Mouse (Mus musculus) liver, embryonic 16.5 days (tissue): ENCODE data around the gene Cdk14. TPM values are rescaled to one million over a fixed set of nuclear protein-coding genes. Genes with fewer than 3 reads are reported as not detected.

Experiments
- ATAC-seq: fragments of 200-750 bp; cut with Nextera tagmentation; 2 replicates; pipeline ENCODE4 v1.8.0; 2017; ENCODE audit warnings: low read depth, mild to moderate bottlenecking, moderate number of reproducible peaks, moderate library complexity
- H3K27ac ChIP-seq: fragments of 300-500 bp; sonication (generic); 2 replicates; pipeline ENCODE4 v1.5.1; 2014; ENCODE audit warnings: mild to moderate bottlenecking, low read length
- H3K27me3 ChIP-seq: fragments of 300-500 bp; sonication (generic); 2 replicates; pipeline ENCODE4 v1.6.1; 2014; ENCODE audit warnings: low read depth, low read length, mixed read lengths; ENCODE audit not compliant: control insufficient read depth, insufficient read depth
- H3K36me3 ChIP-seq: fragments of 300-500 bp; sonication (generic); 2 replicates; pipeline ENCODE4 v1.6.1; 2014; ENCODE audit warnings: mild to moderate bottlenecking; ENCODE audit not compliant: control insufficient read depth, insufficient read depth
- H3K4me1 ChIP-seq: fragments of 300-500 bp; sonication (generic); 2 replicates; pipeline ENCODE4 v1.6.1; 2014; ENCODE audit warnings: low read depth, low read length, mixed read lengths; ENCODE audit not compliant: control insufficient read depth
- H3K4me2 ChIP-seq: fragments of 300-500 bp; sonication (generic); 2 replicates; pipeline ENCODE4 v1.6.1; 2014; ENCODE audit warnings: low read depth, low read length, mixed read lengths
- H3K4me3 ChIP-seq: fragments of 300-500 bp; sonication (generic); 2 replicates; pipeline ENCODE4 v1.5.1; 2014; ENCODE audit warnings: low read depth, mild to moderate bottlenecking, low read length
- H3K9ac ChIP-seq: fragments of 300-500 bp; sonication (generic); 2 replicates; pipeline ENCODE4 v1.6.1; 2014; ENCODE audit warnings: low read depth, low read length
- H3K9me3 ChIP-seq: fragments of 300-500 bp; sonication (generic); replicated peaks from 2 replicates; pipeline ENCODE4 v1.6.1; 2016; ENCODE audit warnings: low read length; ENCODE audit not compliant: control insufficient read depth
- WGBS: fragments of 180-500 bp; shearing (Covaris S2); extraction: QIAGEN DNeasy Blood & Tissue Kit; methylation state at CpG from one replicate; pipeline ENCODE4 v1.1.7; 2014; ENCODE audit not compliant: insufficient replicate concordance; 5-methylcytosine and 5-hydroxymethylcytosine counted together
- polyA plus RNA-seq: library from polyadenylated mRNA; unstranded; fragments of >200 nt; fragmentation: Nextera tagmentation; extraction: Ambion mirVana; gene quantifications from 2 replicates; pipeline ENCODE4 v1.2.1, GENCODE M21; 2015

The Cdk14 gene
- polyA plus RNA-seq, 1 experiment from 2014 or later = 1.1 TPM

DNA sequence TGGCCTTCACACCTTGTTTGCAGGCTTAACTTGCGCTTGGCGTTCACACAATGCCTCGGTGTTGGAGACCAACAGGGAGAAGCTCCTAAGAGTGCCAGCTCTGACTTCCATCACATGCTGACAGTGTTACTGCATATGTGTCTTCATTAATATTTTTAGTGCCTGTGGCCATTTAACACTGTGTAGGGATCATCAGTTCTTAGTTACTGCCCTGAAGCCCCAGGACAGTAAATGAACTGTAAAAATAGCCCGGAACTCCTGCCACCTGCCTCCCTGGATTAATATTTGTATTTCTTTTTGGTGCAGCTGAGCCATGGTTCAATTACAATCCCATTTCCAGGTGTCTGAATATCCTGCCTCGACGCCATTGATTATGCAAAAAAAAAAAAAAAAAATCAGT lies 387.3 kb downstream of the Cdk14 start:
- no peak overlapping the region for H3K27ac ChIP-seq
- 73% methylated on average over 6 of the region's 6 CpGs for WGBS
- H3K36me3 ChIP-seq = no peaks in the 10 kb centered on the region
- no peak overlapping the region for H3K4me3 ChIP-seq
- H3K4me1 ChIP-seq = no peaks in the 10 kb centered on the region
- no peaks in the 10 kb centered on the region for H3K27me3 ChIP-seq
- H3K9ac ChIP-seq = no peak overlapping the region
- H3K4me2 ChIP-seq = no peak overlapping the region
- H3K9me3 ChIP-seq = no peaks in the 10 kb centered on the region
- no peak for ATAC-seq

DNA sequence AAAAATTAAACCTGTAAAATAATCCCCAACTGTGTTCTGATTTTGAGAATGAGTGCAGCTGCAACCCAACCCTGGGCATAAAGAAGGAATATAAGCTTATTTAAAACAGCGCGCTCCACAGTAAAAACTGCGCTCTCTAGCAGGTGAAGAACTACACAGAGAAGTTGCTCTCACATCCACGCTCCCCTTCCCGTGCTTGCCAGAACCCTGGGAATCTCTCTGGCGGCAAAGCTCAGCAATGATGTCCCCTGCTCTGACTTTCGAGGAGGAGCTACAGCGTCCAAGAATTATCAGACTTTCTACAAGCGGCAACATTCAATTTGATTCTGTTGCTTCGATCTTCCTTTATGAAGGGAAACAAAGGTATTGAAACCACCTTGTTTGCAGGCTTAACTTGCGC lies 387.7 kb downstream of the Cdk14 start:
- Histone ChIP-seq H3K36me3 (no peaks in the 10 kb centered on the region), H3K4me1 (no peaks in the 10 kb centered on the region)
- 66% methylated on average over 11 of the region's 11 CpGs for WGBS

DNA sequence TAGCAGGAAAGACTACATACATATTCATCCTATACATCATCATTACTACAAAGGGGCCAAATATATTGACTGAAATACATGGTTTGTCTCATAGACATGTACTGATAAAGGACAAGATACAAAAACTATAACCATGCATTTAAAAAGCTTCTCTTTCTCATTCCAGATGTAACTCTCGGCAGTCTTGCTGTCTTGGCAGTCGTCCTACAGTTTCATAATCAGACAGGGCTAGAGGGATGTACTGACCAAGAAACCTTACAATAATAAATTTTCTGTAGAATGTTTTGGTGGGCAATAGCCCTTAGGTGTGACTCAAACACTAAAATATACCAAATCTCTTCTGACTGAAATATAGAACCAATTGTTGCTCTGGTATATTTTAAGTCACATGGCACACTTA lies 389.7 kb downstream of the Cdk14 start:
- Histone ChIP-seq H3K27me3 (no peaks in the 10 kb centered on the region), H3K9me3 (no peaks in the 10 kb centered on the region), H3K27ac (no peak overlapping the region), H3K4me2 (no peak overlapping the region), H3K36me3 (no peaks in the 10 kb centered on the region), H3K4me3 (no peak overlapping the region), H3K9ac (no peak overlapping the region), H3K4me1 (no peaks in the 10 kb centered on the region)
- 47% methylated on average over 2 of the region's 2 CpGs for WGBS
- no peak for ATAC-seq

More for the DNA sequence above, 387.7 kb downstream of the Cdk14 start:
- ATAC-seq = no peak
- Histone ChIP-seq H3K9ac (no peak overlapping the region), H3K4me3 (no peak overlapping the region), H3K27ac (no peak overlapping the region), H3K4me2 (no peak overlapping the region), H3K27me3 (no peaks in the 10 kb centered on the region), H3K9me3 (no peaks in the 10 kb centered on the region)

DNA sequence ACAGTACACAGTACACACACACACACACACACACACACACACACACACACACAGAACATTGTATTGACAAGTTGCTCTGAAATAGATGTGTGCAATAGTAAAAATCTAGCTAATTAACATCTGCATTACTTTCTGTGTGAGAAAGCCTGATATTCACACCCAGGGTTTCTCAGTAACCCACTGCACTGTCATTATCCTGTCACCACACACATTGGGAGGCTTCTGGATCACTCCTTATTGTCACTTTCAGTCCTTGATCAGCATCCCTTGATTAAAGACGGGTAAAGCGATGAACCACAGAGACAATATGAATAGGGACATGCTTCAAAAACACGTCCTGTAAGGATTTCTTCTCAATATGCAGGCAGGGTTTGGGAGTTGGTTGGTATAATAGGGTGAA lies 401.2 kb downstream of the Cdk14 start:
- H3K27ac ChIP-seq = no peak overlapping the region
- H3K36me3 ChIP-seq = no peaks in the 10 kb centered on the region
- H3K27me3 ChIP-seq = no peaks in the 10 kb centered on the region
- WGBS = 67% methylated on average over 3 of the region's 3 CpGs
- no peaks in the 10 kb centered on the region for H3K4me1 ChIP-seq
- ATAC-seq = no peak
- H3K9me3 ChIP-seq = no peaks in the 10 kb centered on the region
- no peak overlapping the region for H3K9ac ChIP-seq
- H3K4me3 ChIP-seq = no peak overlapping the region
- H3K4me2 ChIP-seq = no peak overlapping the region

DNA sequence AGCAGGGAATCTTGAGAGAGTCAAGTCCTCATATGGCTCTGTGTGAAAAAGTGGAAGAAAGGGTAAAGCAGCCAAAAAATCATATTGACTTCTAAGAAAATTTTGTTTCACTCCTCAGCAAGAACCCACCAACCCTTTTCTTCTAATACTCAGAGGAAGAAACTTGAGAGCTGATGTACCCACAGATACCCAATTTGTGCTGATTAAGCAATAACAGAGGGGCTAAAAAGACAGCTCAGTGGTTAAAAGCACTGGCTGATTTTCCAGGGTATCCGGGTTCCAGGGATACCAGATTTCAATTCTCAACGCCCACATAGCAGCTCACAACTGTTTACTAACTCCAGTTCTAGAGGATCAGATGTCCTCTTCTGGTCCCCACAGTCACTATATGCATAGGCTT lies 401.9 kb downstream of the Cdk14 start:
- no peak overlapping the region for H3K4me3 ChIP-seq
- no peak for ATAC-seq
- H3K9me3 ChIP-seq = no peaks in the 10 kb centered on the region
- no peak overlapping the region for H3K9ac ChIP-seq
- 39% methylated on average over 2 of the region's 2 CpGs for WGBS
- no peaks in the 10 kb centered on the region for H3K36me3 ChIP-seq
- no peak overlapping the region for H3K4me2 ChIP-seq
- H3K27ac ChIP-seq = no peak overlapping the region
- no peaks in the 10 kb centered on the region for H3K4me1 ChIP-seq
- H3K27me3 ChIP-seq = no peaks in the 10 kb centered on the region

DNA sequence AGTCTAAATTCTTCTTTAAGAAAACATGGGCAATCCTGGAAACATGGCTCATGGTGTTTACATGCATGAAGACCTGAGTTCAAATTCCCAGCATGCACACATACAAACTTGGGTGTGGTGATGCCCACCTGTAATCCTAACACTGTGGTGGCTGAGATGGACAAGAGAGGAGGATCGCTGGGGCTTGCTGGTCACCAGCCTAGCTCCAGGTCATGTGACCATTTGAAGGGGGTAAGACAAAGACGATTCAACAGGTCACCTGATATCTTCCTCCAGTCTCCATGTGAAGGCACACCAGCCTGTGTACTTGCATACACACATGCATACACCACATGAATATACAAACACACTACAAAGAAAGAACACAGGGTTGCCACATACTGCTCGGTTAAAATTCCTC lies 406.3 kb downstream of the Cdk14 start:
- Histone ChIP-seq H3K4me1 (no peaks in the 10 kb centered on the region), H3K4me3 (no peak overlapping the region), H3K9ac (no peak overlapping the region), H3K9me3 (no peaks in the 10 kb centered on the region), H3K27me3 (no peaks in the 10 kb centered on the region), H3K36me3 (no peaks in the 10 kb centered on the region), H3K4me2 (no peak overlapping the region), H3K27ac (no peak overlapping the region)
- ATAC-seq = no peak
- 69% methylated on average over 3 of the region's 3 CpGs for WGBS

DNA sequence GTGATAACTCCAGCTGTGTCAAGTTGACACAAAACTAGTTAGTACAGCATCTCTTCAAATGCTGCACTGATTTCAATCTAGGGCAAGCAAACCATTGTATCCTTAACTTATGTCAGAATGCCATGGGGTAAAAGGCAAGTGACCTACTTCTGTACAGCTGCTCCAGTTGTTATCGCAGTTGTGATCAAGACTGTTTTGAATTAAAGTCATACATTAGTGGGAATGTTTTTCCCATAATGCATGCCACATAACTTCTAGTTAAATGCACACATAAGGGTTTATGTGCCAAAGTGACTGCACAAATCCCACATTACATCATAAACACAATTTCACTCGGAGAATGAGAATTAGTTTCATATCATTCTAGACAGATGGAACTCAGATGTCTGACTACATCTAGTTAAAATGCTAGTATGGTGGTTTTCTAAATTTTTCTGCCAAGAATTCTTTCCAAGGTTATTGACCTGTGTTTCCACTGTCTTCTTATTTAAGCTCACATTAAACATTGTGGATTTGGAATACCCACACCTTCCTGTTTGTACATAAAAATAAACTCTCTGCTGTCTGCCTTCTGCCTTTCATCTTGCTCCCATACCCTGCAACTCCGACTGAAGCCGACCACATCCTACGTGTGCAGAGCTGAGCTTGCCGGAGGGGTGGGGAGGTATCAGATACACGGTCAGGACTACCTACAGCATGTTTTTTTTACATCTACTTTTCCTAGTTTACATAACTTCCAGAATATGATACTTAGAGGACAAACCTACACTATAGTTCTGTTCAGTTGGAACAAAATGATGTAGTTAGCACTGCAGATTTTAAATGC lies 407.4 kb downstream of the Cdk14 start:
- no peak for ATAC-seq
- Histone ChIP-seq H3K27me3 (no peaks in the 10 kb centered on the region), H3K9me3 (no peaks in the 10 kb centered on the region), H3K4me1 (no peaks in the 10 kb centered on the region), H3K36me3 (no peaks in the 10 kb centered on the region), H3K4me3 (no peak overlapping the region), H3K4me2 (no peak overlapping the region), H3K27ac (no peak overlapping the region), H3K9ac (no peak overlapping the region)
- WGBS = 61% methylated on average over 7 of the region's 7 CpGs

GRCm38 (mm10) chr5:5008153-5008745 lies 411.9 kb downstream of the Cdk14 start:
- no peaks in the 10 kb centered on the region for H3K9me3 ChIP-seq
- 62% methylated on average over 4 of the region's 4 CpGs for WGBS
- H3K36me3 ChIP-seq = no peaks in the 10 kb centered on the region
- no peaks in the 10 kb centered on the region for H3K27me3 ChIP-seq
- ATAC-seq = no peak
- no peaks in the 10 kb centered on the region for H3K4me1 ChIP-seq
- no peak overlapping the region for H3K4me2 ChIP-seq
- H3K4me3 ChIP-seq = no peak overlapping the region
- H3K27ac ChIP-seq = no peak overlapping the region
- no peak overlapping the region for H3K9ac ChIP-seq

GRCm38 (mm10) chr5:5007489-5008152 lies 412.5 kb downstream of the Cdk14 start:
- 69% methylated on average over 15 of the region's 15 CpGs for WGBS
- ATAC-seq = no peak

More at GRCm38 (mm10) chr5:5007489-5008152, 412.5 kb downstream of the Cdk14 start:
- no peak overlapping the region for H3K27ac ChIP-seq
- H3K9ac ChIP-seq = no peak overlapping the region
- H3K4me2 ChIP-seq = no peak overlapping the region
- no peak overlapping the region for H3K4me3 ChIP-seq
- H3K9me3 ChIP-seq = no peaks in the 10 kb centered on the region
- no peaks in the 10 kb centered on the region for H3K36me3 ChIP-seq
- H3K27me3 ChIP-seq = no peaks in the 10 kb centered on the region
- H3K4me1 ChIP-seq = no peaks in the 10 kb centered on the region
